Mouse (Mus musculus) liver, adult 2 months (tissue): Measurements from ENCODE around the gene Brd3os.

ENCODE experiments used
- CTCF ChIP-seq: fragments of 200-500 bp; IDR thresholded peaks from 2 replicates; pipeline ENCODE4 v1.5.1; 2011; ENCODE audit warnings: low read depth, low read length, control low read depth
- POLR2A ChIP-seq: fragments of 200-500 bp; IDR thresholded peaks from 2 replicates; pipeline ENCODE4 v1.6.1; 2011; ENCODE audit warnings: low read length, control low read depth; ENCODE audit not compliant: insufficient read depth; ENCODE audit errors: extremely low read depth

DNA sequence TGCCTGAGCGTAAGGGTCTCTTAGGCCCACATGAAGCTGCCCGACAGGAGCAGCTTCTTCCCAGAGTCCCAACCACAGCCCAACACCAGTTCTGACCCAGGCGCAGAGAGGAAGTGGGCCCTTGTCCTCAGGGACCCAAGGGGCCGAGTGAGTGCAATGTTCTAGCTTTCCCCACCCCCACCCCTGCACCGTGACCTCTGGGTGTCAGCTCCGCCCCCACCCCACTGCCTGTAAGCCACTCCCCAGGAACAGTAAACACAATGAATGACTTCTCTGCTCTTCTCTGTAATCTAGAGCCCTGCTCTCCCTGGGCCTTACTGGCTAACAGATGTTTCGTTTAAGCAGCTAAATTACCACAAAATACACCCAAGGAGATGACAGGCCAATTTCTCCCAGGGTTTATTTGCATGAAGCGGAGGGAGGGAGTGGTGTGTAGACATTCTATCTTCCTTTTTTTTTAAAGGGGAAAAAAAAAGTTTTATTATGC, 30.4 kb upstream of the Brd3os start:
- TF ChIP-seq CTCF (no peak), POLR2A (no peak)
